Mouse (Mus musculus): Measurements from ENCODE around the gene Nol11. TPM values are rescaled to one million over a fixed set of nuclear protein-coding genes. Genes with fewer than 3 reads are reported as not detected.

The Nol11 gene
- polyA plus RNA-seq, 1 experiment from 2014 or later = 55.6 TPM

DNA sequence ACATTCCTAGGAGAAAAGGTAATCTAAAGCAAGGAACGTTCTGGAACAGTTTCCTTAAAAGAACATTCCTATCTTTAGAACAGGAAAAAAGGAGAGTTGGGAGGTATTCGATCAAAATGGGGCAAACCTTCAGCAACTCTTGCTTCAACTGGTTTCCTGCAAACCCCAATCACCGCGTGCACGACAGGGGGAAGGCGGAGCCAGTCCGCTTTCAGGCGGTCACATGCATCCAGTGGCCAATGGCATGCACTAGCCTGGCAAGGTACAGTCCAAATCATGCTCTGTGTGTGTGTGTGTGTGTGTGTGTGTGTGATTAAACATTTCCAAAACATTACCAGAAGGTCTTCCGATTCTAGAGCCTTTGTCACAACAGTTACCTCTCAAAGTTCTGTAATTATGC lies 25.9 kb upstream of the Nol11 start:
- Histone ChIP-seq H3K27ac (no peak overlapping the region), H3K9me3 (replicated peaks) (no peaks in the 10 kb centered on the region), H3K36me3 (ENCODE audit: poor library complexity, severe bottlenecking) (peaks cover 17% of the 10 kb centered on the region), H3K4me3 (no peak overlapping the region), H3K27me3 (no peaks in the 10 kb centered on the region), H3K4me1 (no peaks in the 10 kb centered on the region), H3K9ac (no peak overlapping the region), H3K4me2 (no peak overlapping the region)
- 91% methylated on average over 9 of the region's 9 CpGs for WGBS
- no peak for ATAC-seq

DNA sequence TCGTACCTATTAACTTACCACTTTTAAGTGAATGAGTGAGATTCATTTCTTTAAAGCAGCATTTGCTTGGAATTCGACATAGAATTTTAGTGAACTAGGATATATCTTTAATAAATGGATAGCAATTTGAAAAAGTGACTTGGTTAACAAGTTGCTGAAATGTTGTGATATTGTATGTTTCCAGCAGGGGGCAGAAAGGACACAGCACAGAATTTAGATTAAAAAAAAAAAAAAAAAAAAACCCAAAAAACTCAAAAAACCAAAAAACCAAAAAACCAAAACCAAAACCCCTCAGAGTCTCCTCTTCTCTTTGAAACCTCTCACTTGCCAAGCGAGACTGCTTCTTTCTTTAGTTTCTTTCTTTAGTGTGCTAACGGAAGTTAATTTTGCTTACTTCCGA lies 24.6 kb upstream of the Nol11 start:
- Histone ChIP-seq H3K27me3 (no peaks in the 10 kb centered on the region), H3K27ac (no peak overlapping the region), H3K9me3 (replicated peaks) (no peaks in the 10 kb centered on the region), H3K4me2 (no peak overlapping the region), H3K4me1 (no peaks in the 10 kb centered on the region), H3K4me3 (no peak overlapping the region), H3K36me3 (ENCODE audit: poor library complexity, severe bottlenecking) (peaks cover 21% of the 10 kb centered on the region), H3K9ac (no peak overlapping the region)
- ATAC-seq = no peak
- WGBS = 76% methylated on average over 5 of the region's 5 CpGs

DNA sequence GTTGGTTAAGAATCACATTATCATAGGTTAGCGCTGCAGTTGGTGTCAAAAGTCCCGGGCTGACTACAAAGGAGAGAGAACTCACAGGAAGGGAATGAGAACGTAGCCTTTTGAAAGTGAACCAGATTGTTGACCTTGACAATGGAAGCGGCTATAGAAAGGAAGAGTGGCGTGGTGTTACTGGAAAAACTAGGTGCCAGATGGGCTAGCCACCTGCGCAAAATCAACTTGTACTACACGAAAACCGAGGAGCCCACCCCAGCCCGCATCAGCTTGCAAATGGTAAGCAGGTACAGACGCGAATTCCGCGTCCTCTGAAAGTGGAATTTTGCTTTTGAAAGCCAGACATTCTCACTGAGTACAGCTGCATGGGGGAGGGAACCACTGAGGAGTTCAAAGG lies 20.6 kb upstream of the Nol11 start:
- 80% methylated on average over 13 of the region's 13 CpGs for WGBS
- Histone ChIP-seq H3K4me3 (no peak overlapping the region), H3K4me1 (no peaks in the 10 kb centered on the region), H3K4me2 (no peak overlapping the region), H3K9me3 (replicated peaks) (no peaks in the 10 kb centered on the region), H3K27me3 (no peaks in the 10 kb centered on the region), H3K36me3 (ENCODE audit: poor library complexity, severe bottlenecking) (peaks cover 11% of the 10 kb centered on the region; the same call in 1 of the 2 replicates), H3K9ac (no peak overlapping the region), H3K27ac (no peak overlapping the region)
- no peak for ATAC-seq

DNA sequence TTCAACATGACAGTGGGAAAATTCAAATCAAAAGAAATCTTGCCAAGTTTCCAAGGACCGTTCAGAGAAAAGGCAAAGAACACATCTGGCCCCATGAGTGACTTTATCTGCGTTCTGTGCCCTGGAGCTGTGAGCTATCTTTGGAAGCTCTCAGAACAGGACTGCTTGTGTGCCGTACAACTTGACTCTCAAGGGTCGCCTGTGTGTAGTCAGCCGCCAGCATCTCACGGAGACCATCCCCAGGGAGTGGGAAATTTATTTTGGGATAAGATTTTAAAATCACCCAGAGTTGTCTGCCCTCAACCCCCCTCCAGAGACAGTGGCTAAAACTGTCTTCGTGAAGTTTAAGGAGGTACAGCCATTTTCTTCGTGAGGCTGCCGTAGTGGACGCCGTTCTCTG lies 12.6 kb upstream of the Nol11 start:
- Histone ChIP-seq H3K27ac (no peak overlapping the region), H3K4me2 (no peak overlapping the region), H3K9me3 (replicated peaks) (no peaks in the 10 kb centered on the region), H3K36me3 (ENCODE audit: poor library complexity, severe bottlenecking) (no peaks in the 10 kb centered on the region), H3K4me1 (no peaks in the 10 kb centered on the region), H3K9ac (no peak overlapping the region), H3K4me3 (no peak overlapping the region), H3K27me3 (no peaks in the 10 kb centered on the region)
- ATAC-seq = no peak
- 94% methylated on average over 11 of the region's 11 CpGs for WGBS

DNA sequence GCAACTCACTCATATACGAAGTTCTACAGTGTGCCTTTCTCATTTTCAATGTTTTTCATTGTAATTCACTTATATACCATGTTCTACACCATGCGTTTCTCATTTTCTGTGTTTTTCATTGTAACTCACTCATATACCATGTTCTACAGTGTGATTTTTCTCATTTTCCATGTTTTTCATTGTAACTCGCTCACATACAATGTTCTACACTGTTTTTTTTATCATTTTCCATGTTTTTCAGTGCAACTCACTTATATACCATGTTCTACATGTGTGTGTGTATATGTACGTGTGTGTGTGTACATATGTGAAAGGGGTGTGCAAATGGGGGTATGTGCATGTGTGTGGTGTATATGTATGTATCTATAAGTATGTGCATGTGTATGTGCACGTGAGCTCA lies 10.1 kb upstream of the Nol11 start:
- no peaks in the 10 kb centered on the region for H3K27me3 ChIP-seq
- no peak for ATAC-seq
- H3K4me2 ChIP-seq = no peak overlapping the region
- WGBS = 77% methylated on average over 5 of the region's 5 CpGs
- no peak overlapping the region for H3K27ac ChIP-seq
- no peaks in the 10 kb centered on the region for H3K9me3 ChIP-seq (replicated peaks)
- H3K9ac ChIP-seq = no peak overlapping the region
- H3K36me3 ChIP-seq (ENCODE audit: poor library complexity, severe bottlenecking) = no peaks in the 10 kb centered on the region
- no peaks in the 10 kb centered on the region for H3K4me1 ChIP-seq
- H3K4me3 ChIP-seq = no peak overlapping the region

DNA sequence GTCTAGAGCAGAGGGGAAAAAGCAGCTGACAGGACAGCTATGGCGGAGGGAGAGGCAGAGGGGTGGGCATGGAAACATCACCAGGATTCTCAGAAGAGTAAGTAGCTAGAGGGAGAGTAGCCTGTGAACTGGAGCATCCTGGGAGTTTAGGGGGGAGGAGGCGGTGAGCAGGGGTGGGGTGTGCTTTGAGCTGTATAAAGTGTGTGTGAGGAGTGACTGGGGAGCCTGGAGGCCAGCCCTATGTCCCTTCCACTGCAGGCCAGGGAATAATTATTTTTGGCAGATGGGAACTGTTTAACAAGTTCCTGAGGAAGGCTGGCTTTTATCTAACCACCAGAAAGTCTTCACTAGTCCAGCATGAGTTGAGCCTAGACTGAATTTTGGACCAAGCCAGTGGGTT lies 6.2 kb upstream of the Nol11 start:
- Histone ChIP-seq H3K36me3 (ENCODE audit: poor library complexity, severe bottlenecking) (no peaks in the 10 kb centered on the region), H3K4me2 (no peak overlapping the region), H3K9me3 (replicated peaks) (no peaks in the 10 kb centered on the region), H3K9ac (no peak overlapping the region), H3K27me3 (no peaks in the 10 kb centered on the region), H3K27ac (no peak overlapping the region), H3K4me1 (no peaks in the 10 kb centered on the region), H3K4me3 (no peak overlapping the region)
- 70% methylated on average over 2 of the region's 2 CpGs for WGBS
- no peak for ATAC-seq

DNA sequence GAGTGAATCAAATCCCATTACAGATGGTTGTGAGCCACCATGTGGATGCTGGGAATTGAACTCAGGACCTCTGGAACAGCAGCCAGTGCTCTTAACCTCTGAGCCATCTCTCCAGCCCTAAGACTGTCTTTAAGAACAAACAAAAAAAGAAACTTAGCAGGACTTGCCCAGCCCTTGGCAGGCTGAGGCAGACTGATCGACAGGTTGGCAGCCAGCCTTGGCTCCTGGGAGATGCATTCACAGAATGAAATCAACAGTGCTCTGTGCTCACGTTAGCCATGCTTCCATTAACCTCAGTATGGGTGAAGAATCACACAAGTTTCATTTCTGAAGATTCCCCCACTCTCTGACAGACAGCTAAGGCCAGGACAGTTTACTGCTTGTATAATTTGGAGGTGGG lies 1.2 kb upstream of the Nol11 start:
- H3K36me3 ChIP-seq (ENCODE audit: poor library complexity, severe bottlenecking) = peaks cover 9% of the 10 kb centered on the region
- H3K9me3 ChIP-seq (replicated peaks) = no peaks in the 10 kb centered on the region
- no peak overlapping the region for H3K4me3 ChIP-seq
- peaks cover 7% of the 10 kb centered on the region for H3K4me1 ChIP-seq
- no peak overlapping the region for H3K4me2 ChIP-seq
- ATAC-seq = no peak
- no peak overlapping the region for H3K27ac ChIP-seq
- 43% methylated on average over 2 of the region's 2 CpGs for WGBS
- H3K9ac ChIP-seq = no peak overlapping the region
- H3K27me3 ChIP-seq = no peaks in the 10 kb centered on the region

DNA sequence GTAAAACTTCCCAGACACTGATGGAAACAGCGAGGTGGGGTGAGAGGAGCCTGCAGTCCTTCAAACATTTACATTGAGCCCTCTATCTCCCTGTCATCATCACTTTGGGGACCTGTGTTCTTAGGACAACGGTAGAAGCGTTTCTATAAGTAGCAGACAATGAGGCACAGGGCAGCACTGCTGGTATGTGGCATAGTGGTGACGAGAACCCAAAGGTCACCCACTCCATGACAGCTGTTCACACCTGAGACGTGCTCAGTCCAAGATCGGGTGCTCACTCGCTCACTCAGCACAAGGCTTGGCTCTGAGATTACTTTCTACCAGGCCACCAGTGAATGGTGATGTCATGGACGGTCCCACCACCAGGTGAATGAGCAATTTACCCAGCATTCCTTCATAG lies 5.4 kb downstream of the Nol11 start:
- peaks cover 69% of the 10 kb centered on the region for H3K36me3 ChIP-seq (ENCODE audit: poor library complexity, severe bottlenecking)
- no peaks in the 10 kb centered on the region for H3K9me3 ChIP-seq (replicated peaks)
- H3K27ac ChIP-seq = no peak overlapping the region
- WGBS = 90% methylated on average over 8 of the region's 8 CpGs
- no peak overlapping the region for H3K4me2 ChIP-seq
- no peak overlapping the region for H3K4me3 ChIP-seq
- no peaks in the 10 kb centered on the region for H3K27me3 ChIP-seq
- no peak overlapping the region for H3K9ac ChIP-seq
- ATAC-seq = no peak
- peaks cover 7% of the 10 kb centered on the region for H3K4me1 ChIP-seq

DNA sequence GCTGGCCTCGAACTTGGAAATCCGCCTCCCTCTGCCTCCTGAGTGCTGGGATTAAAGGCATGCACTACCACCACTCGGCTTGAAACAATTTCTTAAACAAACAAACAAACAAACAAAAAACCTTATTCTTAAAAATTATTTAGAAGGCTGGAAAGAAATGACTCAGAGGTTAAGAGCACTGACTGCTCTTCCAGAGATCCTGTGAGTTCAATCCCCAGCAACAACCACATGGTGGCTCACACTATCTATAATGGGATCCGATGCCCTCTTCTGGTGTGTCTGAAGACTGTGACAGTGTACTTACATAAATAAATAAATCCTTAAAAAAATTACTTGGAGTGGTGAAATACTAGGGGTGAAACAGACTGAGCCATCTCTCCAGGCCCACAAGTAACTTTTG lies 28.0 kb downstream of the Nol11 start:
- H3K36me3 ChIP-seq (ENCODE audit: poor library complexity, severe bottlenecking) = peaks cover 20% of the 10 kb centered on the region
- no peak overlapping the region for H3K4me3 ChIP-seq
- no peak overlapping the region for H3K4me2 ChIP-seq
- WGBS = 89% methylated on average over 4 of the region's 4 CpGs
- ATAC-seq = no peak
- H3K27ac ChIP-seq = no peak overlapping the region
- 0 out of 2 replicates have a peak, but pooled peaks cover 4% of the 10 kb centered on the region for H3K9me3 ChIP-seq (replicated peaks)
- no peak overlapping the region for H3K9ac ChIP-seq
- no peaks in the 10 kb centered on the region for H3K4me1 ChIP-seq
- no peaks in the 10 kb centered on the region for H3K27me3 ChIP-seq

DNA sequence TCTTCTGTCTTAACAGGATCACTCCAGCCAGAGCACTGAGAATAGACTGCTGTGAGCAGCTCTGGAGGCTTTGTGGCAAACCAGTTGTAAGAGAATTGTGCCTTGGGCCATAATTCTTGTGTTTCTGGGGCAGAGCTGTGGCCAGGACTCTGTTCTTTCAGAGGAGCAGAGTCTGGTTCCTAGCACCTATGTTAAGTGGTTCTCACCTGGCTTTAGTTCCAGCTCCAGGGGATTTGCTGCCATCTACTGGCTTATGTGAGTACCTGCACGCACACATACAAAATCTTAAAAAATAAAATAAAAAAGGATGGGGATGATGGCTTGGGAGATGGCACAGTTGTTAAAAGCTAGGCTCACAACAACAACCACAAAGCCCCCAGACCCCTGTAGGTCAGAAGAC lies 30.1 kb downstream of the Nol11 start:
- Histone ChIP-seq H3K9me3 (replicated peaks) (0 out of 2 replicates have a peak, but pooled peaks cover 4% of the 10 kb centered on the region), H3K27ac (no peak overlapping the region), H3K4me2 (no peak overlapping the region), H3K4me3 (no peak overlapping the region), H3K9ac (no peak overlapping the region), H3K4me1 (no peaks in the 10 kb centered on the region), H3K36me3 (ENCODE audit: poor library complexity, severe bottlenecking) (0 out of 2 replicates have a peak, but pooled peaks cover 6% of the 10 kb centered on the region), H3K27me3 (no peaks in the 10 kb centered on the region)
- no peak for ATAC-seq
- 53% methylated on average over 1 of the region's 1 CpGs for WGBS

DNA sequence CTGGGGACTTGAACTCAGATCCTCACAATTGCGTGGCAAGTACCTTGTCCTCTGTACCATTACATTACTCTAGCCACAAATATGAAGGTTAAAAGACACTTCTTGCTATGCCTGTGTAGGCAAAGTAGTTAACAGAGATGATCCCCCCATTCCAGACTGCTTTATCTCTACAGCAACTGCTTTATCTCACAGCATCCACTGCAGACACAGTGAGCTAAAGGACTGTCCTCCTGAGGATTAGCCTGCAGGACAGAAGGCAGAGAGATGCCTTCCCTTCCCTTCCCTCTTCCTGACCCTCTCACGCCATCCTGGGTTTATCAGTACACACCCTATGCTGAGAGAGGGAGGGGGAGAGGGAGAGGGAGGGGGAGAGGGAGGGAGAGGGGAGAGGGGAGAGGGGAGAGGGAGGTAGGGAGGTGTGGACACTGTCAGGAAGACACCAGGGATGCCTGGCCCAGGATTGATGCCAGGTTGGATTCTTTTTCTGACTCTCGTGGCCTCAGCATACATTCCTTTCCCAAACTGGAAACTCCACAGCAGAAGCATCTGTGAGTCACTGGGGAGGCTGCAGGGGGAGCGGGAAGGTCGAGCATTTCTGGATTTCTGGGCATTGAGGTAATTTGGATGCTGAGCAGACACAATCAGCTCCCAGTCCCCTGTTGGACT lies 32.1 kb downstream of the Nol11 start:
- 71% methylated on average over 4 of the region's 5 CpGs for WGBS
- Histone ChIP-seq H3K4me3 (no peak overlapping the region), H3K4me2 (no peak overlapping the region), H3K9me3 (replicated peaks) (0 out of 2 replicates have a peak, but pooled peaks cover 4% of the 10 kb centered on the region), H3K9ac (no peak overlapping the region), H3K27ac (no peak overlapping the region), H3K4me1 (no peaks in the 10 kb centered on the region), H3K36me3 (ENCODE audit: poor library complexity, severe bottlenecking) (no peaks in the 10 kb centered on the region), H3K27me3 (no peaks in the 10 kb centered on the region)
- no peak for ATAC-seq

DNA sequence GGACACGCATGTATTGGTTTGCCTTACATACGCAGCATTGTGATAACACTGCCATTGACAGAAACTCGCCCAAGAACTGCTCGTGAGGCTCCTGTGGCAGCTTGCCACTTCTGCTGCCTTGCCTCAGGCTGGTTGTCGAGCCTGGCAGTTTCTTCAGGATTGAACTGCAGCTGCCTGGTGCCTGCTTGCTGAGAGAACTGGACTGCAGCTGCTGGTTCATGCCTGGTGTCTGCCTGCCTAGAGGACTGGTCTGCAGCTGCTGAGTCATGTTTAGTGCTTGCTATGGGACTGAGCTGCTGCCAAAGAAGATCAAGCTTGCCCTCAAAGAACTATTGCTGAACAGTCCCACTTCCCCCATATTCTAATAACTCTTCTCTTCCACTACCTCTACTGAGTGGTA lies 33.9 kb downstream of the Nol11 start:
- Histone ChIP-seq H3K4me2 (no peak overlapping the region), H3K9me3 (replicated peaks) (0 out of 2 replicates have a peak, but pooled peaks cover 4% of the 10 kb centered on the region), H3K36me3 (ENCODE audit: poor library complexity, severe bottlenecking) (no peaks in the 10 kb centered on the region), H3K4me1 (no peaks in the 10 kb centered on the region), H3K9ac (no peak overlapping the region), H3K27me3 (no peaks in the 10 kb centered on the region), H3K4me3 (no peak overlapping the region), H3K27ac (no peak overlapping the region)
- WGBS = 81% methylated on average over 5 of the region's 5 CpGs
- ATAC-seq = no peak

DNA sequence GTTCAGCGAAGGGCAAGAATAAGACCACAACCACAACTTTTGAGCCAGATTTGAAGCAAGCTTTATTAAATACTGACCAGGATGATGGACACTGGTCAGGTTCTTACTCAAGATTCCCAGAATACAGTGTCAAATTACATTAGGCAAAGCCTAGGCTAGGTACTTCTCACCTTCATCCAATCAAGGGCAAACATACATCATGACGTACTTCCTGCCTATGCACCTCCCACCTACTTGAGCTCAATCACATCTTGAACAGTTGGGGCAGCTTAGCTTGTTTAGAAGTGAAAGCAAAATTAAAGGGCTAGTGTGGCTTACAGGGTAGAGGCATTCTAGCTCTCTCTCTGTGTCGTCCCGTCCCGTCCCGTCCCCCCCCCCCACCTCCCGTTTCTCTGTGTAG lies 34.8 kb downstream of the Nol11 start:
- 89% methylated on average over 7 of the region's 7 CpGs for WGBS

More for the DNA sequence above, 34.8 kb downstream of the Nol11 start:
- Histone ChIP-seq H3K9me3 (replicated peaks) (0 out of 2 replicates have a peak, but pooled peaks cover 4% of the 10 kb centered on the region), H3K4me3 (no peak overlapping the region), H3K4me1 (no peaks in the 10 kb centered on the region), H3K36me3 (ENCODE audit: poor library complexity, severe bottlenecking) (no peaks in the 10 kb centered on the region), H3K27ac (no peak overlapping the region), H3K9ac (no peak overlapping the region), H3K27me3 (no peaks in the 10 kb centered on the region), H3K4me2 (no peak overlapping the region)
- ATAC-seq = no peak
